Mouse (Mus musculus): ENCODE data around the gene Sema4c.

Sema4c gene

GRCm38 (mm10) chr1:36558031-36558993, at the start of gene Sema4c:
Sema4c (minus strand) TSS chr1:36558349.
- DNase-seq (ENCODE audit: low spot score in 2 of 2): peak; percentile 45 to 73

DNA sequence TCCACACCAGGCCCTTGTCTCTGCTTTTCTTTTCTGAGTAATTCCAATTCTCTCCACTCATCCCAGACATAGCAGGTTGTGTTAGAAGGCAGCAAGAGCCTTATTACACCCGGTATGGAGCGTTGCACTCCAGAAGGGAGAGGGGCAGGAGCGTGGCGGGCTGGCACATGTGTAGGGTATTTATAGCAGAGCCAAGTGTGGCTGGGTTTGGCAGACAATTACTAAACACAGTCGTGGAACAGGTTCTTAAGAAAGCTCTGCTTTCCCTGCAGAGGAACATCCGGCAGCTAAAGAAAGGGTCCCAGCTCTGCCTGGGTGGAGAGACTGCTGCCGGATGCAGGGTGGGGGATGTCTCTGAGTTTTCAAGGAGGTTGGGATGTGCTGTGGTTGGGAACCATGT, 48.8 kb upstream of the Sema4c start:
- no peak for DNase-seq (ENCODE audit: low spot score in 2 of 2)

DNA sequence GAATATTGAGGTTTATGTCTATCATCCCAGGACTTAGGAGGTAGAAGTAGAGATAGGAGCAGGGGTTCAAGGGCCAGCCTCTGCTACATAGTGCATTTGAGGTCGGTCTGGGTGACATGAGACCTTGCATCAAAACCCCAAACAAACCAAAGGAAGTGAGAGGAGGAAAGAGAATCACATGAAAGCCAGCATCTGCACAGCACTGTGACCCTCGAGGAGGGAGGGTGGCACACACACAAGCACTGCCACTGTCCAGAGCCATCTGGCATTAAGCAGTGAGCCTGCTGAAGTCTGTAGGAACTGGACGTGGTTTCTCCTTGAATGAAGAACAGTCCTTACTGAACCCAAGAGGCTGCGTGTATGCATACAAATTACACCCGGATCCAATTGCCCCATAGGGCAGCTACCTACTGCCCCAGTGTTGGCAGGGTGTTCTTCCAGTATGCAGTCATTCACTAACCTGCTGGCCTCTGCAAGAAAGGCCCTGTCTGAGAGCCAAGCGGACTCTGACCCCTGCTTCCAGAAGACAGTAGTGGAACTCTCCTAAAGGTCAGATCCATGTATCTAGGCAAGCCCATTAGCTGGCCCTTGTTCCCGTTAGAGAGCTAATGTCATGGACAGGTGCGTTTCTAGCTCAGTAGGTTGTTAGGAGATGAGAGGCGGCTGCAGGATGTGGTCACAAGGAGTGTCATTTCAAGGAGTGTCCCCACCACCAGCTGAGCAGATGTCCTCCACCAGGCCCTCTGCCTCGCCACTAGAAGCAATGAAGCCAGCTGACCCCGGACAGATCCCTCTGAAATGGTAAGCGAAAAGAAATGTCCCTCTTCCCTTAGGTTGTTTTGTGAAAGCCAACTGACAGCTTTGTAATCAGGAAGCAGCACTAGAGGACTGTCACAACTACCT, 46.4 kb upstream of the Sema4c start:
- no peak for DNase-seq (ENCODE audit: low spot score in 2 of 2)

DNA sequence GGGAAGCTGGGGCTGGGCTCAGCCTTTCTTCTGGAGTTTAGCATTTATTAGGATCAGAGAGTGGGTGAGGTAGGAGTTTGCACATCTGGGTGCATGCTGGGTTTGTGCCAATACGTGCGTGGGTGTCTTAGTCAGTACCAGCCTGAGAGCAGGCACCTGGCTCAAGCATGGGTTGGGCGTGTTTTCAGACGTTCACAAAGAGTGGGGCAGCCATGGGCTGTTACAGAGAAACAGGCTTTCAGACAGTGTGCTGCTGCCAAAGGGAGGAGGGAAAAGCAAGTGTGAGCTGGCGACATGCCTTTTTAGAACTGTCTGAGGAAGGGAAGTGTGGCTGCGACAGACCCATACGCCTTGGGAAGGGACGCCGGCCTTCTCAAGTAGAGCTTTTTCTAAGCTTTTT, 45.2 kb upstream of the Sema4c start:
- peak in 1 of 2 experiments; percentile 38 for DNase-seq (ENCODE audit: low spot score in 2 of 2)

GRCm38 (mm10) chr1:36602271-36602670, 44.1 kb upstream of the Sema4c start:
- DNase-seq (ENCODE audit: low spot score in 2 of 2): no peak

DNA sequence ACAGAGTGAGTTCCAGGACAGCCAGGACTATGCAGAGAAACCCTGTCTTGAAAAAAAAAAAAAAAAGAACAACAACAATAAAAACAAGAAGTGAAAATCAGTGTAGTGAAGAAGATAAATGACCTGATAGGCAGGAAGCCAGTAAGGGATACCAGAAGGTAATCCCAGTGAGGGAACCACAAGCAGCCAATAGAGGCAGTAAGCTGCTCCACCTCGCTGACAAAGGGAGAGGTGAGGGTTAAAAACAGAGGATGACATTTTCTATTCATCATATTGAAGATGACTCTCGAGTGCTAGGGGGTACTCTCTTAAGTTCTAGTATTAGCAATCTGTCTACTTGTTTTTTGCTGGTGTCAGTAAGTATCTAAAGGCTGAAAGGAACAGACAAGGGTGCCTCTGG, 40.3 kb upstream of the Sema4c start:
- DNase-seq (ENCODE audit: low spot score in 2 of 2): no peak

DNA sequence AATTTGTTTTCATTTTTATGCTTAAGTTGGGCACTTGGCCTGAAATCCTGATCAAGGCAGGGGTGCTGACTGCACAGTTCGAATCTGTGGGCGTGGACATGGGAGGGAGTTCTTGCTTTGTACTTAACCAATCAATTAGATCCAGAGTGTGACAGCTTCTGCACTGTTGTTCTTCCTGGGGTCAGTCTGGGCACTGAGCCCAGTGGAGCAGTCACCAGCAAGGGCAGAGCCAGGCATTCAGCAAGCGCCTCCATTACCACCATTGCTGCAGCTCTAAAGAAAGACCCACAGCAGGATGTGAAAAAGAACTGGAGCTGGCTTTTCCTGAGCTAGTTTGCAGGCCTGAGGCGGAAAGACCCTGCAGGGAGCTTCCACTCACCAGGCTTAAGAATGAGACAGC, 38.0 kb upstream of the Sema4c start:
- peak in 1 of 2 experiments; percentile 71 for DNase-seq (ENCODE audit: low spot score in 2 of 2)

DNA sequence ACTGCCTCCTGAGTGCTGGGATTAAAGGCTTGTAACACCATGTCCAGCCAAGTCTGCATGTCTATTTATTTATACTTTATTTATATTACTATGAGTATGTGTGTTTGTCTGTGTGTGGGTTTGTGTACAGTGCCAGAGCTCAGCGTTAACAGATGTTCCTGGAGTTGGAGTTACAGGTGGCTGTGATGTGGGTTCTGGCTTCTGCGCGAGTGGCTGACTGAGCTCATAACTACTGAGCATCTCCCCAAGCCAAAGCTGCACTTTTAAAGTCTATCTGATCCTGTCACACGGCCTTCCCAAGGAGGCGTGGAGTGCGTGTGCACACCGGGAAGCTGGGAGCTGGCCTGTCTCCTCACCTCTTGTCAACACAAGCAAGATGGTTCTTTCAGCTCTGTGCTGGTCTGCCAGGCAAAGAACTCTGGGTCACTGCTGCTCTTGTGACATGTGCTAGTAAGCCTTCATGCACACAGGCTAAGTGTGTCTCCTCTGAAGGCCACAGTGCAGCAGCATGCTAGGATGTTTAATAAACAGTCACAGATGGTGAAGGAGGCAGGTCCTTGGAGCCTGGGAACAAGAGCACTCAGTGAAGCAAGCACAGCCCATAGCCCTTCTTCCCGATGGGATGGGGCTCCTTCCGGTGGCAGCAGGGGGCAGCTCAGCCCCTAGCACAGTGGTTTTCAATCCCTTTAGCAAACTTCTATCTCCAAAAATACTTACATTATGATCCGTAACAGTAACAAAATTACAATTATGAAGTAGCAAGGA, 37.2 kb upstream of the Sema4c start:
- no peak for DNase-seq (ENCODE audit: low spot score in 2 of 2)

GRCm38 (mm10) chr1:36593099-36593498, 35.0 kb upstream of the Sema4c start:
- no peak for DNase-seq (ENCODE audit: low spot score in 2 of 2)

DNA sequence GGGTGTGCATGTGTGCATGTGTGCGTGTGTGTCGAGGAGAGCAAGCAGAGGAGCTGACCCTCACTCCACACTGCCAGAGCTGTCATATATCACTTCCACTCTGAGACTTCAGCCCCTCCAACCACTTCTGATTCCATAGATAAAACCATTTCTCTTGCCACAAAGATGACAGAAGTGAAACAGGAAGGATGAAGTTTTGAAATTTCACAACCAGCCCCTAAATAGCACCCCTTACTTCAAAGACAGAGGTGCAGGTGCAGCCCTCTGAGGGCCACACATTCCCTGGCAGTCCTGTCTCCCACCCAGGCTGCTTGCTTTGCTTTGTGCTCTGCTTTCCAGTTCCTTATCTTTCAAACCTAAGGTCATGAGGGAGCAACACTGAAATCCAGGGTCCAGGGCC, 33.3 kb upstream of the Sema4c start:
- no peak for DNase-seq (ENCODE audit: low spot score in 2 of 2)

DNA sequence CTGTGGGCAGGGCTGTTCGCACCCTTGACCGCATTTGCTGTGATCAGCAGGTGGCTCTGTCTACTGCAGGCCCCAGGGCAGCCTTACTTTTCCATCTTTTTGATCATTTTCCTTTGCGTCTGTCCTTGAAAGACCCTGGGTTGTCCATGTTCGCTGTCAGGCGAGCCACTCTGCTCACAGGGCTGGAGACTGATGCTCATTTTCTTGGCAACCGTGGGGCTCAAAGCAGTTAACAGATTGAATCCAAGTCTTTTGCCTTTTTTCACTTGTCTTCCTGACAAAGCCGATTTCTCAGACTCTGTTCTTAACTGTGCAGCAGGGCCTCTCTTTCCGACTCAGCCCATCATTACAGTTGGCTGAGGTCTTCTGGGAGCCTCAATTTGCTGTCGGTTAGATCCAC, 32.5 kb upstream of the Sema4c start:
- no peak for DNase-seq (ENCODE audit: low spot score in 2 of 2)

DNA sequence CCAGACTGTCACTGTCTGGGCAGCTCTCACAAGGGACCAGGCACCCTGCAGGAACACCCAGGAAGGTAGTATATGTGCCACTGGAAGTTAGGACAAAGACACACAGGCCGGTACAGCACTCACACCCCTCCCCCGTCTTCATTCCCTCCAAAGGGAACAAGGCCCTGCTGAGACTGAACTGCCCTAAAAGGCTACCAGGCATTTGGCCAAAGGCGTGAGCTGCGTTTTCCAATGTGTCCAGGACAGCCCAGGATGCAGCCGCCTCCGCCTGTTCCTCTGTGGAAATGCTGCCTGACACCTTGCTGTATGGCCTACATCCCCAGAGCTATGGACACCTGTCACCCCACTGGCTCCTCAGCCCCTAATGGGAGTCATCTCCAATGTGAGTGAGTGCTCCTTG, 31.3 kb upstream of the Sema4c start:
- peak in 1 of 2 experiments; percentile 25 for DNase-seq (ENCODE audit: low spot score in 2 of 2)

GRCm38 (mm10) chr1:36588476-36589450, 30.6 kb upstream of the Sema4c start:
- no peak for DNase-seq (ENCODE audit: low spot score in 2 of 2)

DNA sequence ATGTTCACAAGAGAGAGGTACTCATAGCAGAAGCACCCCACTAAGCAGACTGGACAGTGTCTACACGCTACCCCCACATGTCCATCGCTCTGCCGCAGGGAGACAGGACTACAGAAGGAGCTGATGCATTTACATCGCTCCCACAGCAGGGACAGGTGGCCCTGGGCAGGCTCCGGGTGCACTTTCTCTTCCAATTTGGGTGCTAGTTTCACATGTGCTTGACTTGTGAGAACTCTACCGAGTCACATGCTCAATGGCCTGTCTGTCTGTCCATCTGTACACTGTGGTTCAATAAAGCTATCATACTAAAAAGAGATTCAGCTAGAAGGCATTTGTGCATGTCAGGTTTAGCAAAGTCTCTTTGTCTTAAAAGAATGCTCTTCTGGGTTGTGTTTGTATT, 29.7 kb upstream of the Sema4c start:
- no peak for DNase-seq (ENCODE audit: low spot score in 2 of 2)

- no peak for DNase-seq (ENCODE audit: low spot score in 2 of 2)
Observed at GRCm38 (mm10) chr1:36586288-36586687, 28.1 kb upstream of the Sema4c start.

- no peak for DNase-seq (ENCODE audit: low spot score in 2 of 2)
Observed at GRCm38 (mm10) chr1:36583408-36584116, 25.4 kb upstream of the Sema4c start.

GRCm38 (mm10) chr1:36582211-36582610, 24.1 kb upstream of the Sema4c start:
- no peak for DNase-seq (ENCODE audit: low spot score in 2 of 2)

GRCm38 (mm10) chr1:36581260-36581659, 23.1 kb upstream of the Sema4c start:
- DNase-seq (ENCODE audit: low spot score in 2 of 2): no peak

- peak in 1 of 2 experiments; percentile 49 for DNase-seq (ENCODE audit: low spot score in 2 of 2)
Observed at GRCm38 (mm10) chr1:36580384-36581207, 22.4 kb upstream of the Sema4c start.

All from cerebellum, postnatal 4 days (tissue).